Mouse (Mus musculus) hindlimb bud, embryonic 11.5 days (tissue): ENCODE results near the gene Rasal3.

Experiments used
- DNase-seq: peaks from one replicate; pipeline ENCODE4 v3.0.0-alpha.2; 2012; ENCODE audit warnings: low read depth, low spot score; ENCODE audit errors: extremely low spot score

The Rasal3 gene

DNA sequence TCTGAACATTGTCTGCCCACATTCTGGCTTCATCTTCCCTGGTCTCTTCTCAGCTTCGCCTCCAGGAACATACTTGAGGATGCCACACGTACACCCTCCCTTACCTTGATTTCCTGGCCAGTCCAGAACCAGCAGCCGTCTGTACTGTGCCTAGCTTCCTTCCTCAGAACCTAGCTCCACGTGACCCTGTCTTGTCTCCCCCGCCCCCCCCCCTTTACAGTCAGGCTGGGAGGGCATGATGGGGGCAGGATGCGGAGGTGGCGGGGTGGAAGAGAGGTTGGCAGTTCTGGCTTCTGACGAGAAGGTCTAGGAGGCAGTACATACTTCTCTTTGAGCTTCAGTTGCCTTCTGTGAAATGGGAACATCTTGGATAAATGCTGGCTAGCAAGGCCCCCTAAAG, at the start of gene Rasal3:
Gene Rasal3, minus strand, starts transcription at position 167 of the 400 bp plus-strand sequence.
- no peak for DNase-seq

DNA sequence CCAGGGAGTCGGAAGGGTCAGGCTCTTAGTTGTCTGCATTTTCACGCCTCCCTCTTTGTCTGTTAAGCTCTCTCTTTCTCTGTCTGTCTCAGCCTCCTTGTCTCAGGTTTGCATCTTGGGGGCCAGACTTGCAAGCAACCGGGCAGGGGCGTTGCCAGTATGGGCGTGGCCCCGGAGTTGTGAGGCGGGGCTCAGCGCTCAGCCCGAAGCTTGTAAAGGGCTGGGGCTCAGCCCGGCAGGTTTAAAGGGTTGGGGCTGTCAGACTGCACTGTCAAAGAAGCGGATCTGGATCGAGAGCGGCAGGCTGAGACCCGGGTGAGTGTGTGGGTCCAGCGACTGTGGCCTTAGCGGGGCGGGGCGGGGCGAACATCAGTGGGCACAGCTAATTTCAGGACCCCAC, 49.1 kb upstream of the Rasal3 start, which contains the start of gene Cyp4f39:
Gene Cyp4f39, plus strand, starts transcription at position 242 of the 400 bp plus-strand sequence.
- DNase-seq = no peak

DNA sequence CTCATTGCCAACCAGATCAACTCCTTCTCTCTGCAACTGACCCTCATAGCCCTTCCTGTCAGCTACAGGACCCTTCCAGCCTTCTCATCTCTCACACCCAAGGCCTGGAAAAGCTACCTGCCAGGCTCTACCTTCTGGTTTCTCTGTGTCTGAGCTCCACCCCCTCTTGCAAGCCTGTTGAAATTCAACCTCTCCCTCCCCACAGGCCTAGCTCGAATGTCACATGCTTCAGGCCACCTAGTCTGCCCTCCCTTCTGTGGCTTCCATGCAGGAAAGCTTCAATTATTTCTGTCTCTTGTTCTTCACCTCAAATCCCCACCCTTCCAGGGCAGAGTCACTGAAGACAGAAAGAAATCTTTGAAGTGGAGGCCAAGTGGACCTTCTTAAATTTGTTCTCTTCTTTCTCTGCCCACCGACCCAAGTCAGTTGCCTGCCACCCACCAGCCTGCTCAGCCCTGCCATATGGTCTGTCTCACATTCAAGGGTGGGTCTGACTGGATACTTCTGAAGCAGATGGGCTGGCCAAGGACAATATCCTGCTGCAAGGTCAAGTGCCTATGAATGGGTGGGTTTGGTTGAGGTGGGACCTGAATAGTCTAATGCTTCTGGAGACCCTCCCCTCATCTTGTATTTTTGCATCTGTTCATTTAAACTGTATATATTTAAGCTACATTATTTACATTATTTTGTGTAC, 47.6 kb upstream of the Rasal3 start:
- no peak for DNase-seq

DNA sequence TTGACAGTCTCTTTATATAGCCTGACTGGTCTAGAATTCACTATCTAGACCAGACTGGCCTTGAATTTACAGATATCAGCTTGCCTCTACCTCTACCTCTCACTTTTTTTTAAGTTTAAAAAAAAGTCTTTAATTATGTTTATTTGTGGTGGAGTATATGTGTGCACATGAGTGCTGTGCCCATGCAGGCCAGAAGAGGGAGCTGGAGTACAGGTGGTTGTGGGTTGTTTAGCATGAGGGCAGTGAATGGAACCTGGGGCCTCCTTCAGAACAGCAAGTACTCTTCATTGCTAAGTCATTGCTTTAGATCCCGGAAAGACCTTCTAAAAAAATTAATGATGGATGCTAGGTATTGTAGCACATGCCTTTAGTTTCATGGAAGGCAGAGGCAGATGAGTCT, 45.7 kb upstream of the Rasal3 start:
- no peak for DNase-seq

DNA sequence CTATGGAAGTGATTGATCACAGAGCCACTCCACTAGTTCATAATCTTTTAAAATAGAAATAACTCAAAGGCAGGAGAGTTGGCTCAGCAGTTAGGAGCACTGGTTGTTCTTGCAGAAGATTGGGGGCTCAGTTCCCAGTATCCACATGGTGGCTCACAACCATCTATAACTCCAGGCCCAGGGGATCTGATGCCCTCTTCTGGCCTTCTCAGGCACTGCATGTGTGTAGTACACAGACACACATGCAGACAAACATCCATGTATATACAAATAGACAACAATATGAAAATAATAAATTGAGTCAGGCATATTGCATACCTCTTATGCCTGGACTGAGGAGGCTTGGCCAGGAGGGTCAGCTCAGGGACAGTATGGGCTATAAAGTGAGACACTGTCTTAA, 43.8 kb upstream of the Rasal3 start:
- DNase-seq = no peak

- no peak for DNase-seq
Measured at GRCm38 (mm10) chr17:32445016-32445415, 41.6 kb upstream of the Rasal3 start.

DNA sequence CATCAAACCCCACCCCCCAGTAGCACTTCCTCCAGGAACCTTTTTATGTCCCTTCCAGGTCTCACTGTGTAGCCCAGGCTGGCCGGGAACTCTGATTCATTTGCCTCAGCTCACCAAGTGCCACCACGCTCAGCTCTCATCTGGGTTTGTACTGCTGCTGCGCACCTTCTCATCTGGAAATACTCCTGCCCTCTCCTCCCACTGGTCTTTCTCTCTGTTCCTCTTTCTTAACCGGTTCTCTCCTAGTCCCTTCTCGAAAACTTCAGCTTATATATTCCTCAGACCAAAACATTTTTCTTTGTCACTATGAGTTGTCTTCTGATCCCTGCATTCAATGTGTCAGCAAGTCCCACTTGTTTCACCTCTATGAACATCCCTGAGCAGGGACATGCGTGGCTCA, 39.9 kb upstream of the Rasal3 start:
- DNase-seq = no peak

DNA sequence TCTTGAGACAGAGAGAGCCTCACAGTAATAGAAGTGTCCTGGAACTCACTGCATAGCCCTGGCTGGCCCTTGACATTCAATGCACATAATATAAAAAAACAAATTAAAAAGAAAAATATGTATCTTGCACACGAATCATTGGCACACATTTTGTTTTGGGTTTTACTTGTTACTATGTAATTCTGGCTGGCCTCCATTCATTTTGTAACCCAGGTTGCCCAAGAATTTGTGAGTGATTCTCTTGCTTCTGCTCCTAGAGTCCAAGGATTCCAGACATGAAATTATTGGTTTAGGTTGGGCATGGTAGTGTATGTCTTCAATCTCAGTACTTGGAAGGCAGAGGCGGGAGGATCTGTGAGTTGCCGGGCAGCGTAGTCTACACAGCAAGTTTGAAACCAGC, 33.7 kb upstream of the Rasal3 start:
- DNase-seq = no peak

GRCm38 (mm10) chr17:32435151-32435550, 31.8 kb upstream of the Rasal3 start:
- no peak for DNase-seq

DNA sequence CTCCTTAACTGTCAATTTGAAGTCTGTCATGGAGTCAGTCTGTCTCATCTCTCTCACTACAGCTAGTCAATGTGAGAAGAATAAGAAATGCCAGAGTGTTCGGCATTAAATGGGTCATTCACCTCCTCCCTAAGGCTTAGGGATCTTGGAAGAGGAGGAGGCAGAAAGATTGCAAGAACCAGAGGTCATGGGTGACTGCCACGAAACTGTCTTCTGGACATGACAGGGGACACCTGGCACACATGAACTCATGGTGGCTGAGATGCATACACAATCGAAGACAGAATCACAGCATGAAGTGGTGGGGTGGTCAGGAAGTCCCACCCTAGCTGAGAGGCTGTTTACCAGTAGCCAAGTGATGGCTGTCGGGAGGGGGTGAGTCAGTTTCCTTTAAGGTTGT, 30.9 kb upstream of the Rasal3 start:
- no peak for DNase-seq

GRCm38 (mm10) chr17:32431972-32432371, 28.6 kb upstream of the Rasal3 start:
- DNase-seq = no peak

- DNase-seq = no peak
Measured at GRCm38 (mm10) chr17:32426610-32427009, 23.2 kb upstream of the Rasal3 start.

- DNase-seq = no peak
Measured at GRCm38 (mm10) chr17:32424034-32424433, 20.7 kb upstream of the Rasal3 start, which contains the start of gene Pglyrp2. Gene Pglyrp2 (minus strand): TSS chr17:32424167.

DNA sequence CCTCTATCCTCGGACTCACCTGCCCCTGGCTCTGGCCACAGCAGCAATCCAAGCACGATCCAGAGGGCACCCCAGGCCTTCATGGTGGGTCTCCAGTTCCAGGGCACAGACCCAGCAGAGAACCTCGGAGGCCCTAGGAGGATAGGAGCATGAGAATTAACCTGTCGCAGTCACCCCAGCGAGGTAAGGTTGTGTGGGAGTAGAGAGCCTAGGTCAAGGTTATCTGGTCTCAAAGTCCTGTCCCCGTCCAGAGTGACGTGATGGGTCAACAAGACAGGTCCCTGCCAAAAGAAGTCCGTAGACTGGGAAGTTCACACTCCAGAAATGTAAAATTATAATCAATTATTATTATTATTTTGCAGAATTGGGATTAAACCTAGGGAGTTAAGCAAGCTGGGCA, 17.4 kb upstream of the Rasal3 start:
- no peak for DNase-seq

- DNase-seq = no peak
Measured at GRCm38 (mm10) chr17:32419989-32420388, 16.6 kb upstream of the Rasal3 start.

- no peak for DNase-seq
Measured at GRCm38 (mm10) chr17:32416771-32417170, 13.4 kb upstream of the Rasal3 start.

- no peak for DNase-seq
Measured at GRCm38 (mm10) chr17:32415417-32416020, 12.1 kb upstream of the Rasal3 start.

DNA sequence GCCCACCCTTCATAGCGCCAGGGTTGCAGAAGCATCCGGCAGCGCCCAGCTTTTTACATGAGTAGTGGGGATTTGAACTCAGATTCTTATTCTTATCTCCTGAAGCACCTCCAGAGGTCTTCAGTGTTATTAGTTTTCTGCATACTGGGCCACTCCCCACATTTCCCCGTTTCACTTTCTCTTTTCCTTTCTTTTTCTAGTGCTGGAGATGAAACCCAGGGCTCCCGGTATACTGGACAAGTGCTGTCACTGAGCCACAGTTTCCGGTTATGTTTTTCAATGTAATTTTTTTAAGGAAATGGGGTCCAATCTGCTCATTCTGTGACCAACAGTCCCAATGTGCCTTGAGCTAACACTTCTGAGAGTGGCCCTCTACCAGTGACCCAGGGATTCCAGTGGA, 8.5 kb upstream of the Rasal3 start:
- no peak for DNase-seq

- DNase-seq = no peak
Measured at GRCm38 (mm10) chr17:32402779-32403157, 615 bp downstream of the Rasal3 start.

GRCm38 (mm10) chr17:32402011-32402778, 1.2 kb downstream of the Rasal3 start:
- no peak for DNase-seq

DNA sequence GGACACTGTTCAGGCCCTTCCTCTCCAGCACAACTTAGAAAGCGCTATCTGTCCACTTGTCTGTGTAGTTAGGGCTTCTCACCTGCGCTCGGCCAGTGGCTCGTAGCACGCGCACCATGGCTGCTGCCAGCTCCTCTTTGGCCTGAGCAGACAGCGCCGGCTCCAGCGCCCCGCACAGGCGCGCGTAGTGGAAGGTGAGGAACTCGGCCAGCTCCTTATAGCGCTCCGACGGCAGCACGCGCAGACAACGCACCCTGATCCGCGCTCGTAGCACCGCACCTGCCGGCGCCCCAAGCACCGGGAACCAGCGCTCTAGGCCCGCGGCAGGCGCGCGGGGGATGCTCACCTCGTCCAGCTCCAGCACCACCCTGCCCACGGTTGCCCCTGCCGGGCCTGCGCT, 7.1 kb downstream of the Rasal3 start:
- no peak for DNase-seq

- no peak for DNase-seq
Measured at GRCm38 (mm10) chr17:32393944-32394343, 9.4 kb downstream of the Rasal3 start.
